Mouse (Mus musculus) kidney, embryonic 16.5 days (tissue): Measurements from ENCODE around the gene Gm21974. TPM values are rescaled to one million over a fixed set of nuclear protein-coding genes. Genes with fewer than 3 reads are reported as not detected.
"Not testable (repeated sequence)": the region's sequence is repeated elsewhere in the genome, so short reads cannot be mapped to it uniquely, and the experiment has no call there.

ENCODE experiments used
- ATAC-seq: fragments of 200-750 bp; cut with Nextera tagmentation; 2 replicates; pipeline ENCODE4 v1.8.0; 2017; ENCODE audit warnings: moderate TSS enrichment; ENCODE audit not compliant: low FRiP score, low TSS enrichment
- H3K27ac ChIP-seq: fragments of 300-500 bp; sonication (generic); 2 replicates; pipeline ENCODE4 v1.5.1; 2014; ENCODE audit warnings: low read length
- H3K27me3 ChIP-seq: fragments of 300-500 bp; sonication (generic); 2 replicates; pipeline ENCODE4 v1.6.1; 2014; ENCODE audit warnings: low read length, control low read depth, mixed read lengths; ENCODE audit not compliant: insufficient read depth
- H3K36me3 ChIP-seq: fragments of 300-500 bp; sonication (generic); 2 replicates; pipeline ENCODE4 v1.6.1; 2014; ENCODE audit warnings: low read length, control low read depth, mixed read lengths; ENCODE audit not compliant: insufficient read depth
- H3K4me1 ChIP-seq: fragments of 300-500 bp; sonication (generic); 2 replicates; pipeline ENCODE4 v1.6.1; 2014; ENCODE audit warnings: low read length, control low read depth, mixed read lengths; ENCODE audit not compliant: insufficient read depth
- H3K4me2 ChIP-seq: fragments of 300-500 bp; sonication (generic); replicated peaks from 2 replicates; pipeline ENCODE4 v1.6.1; 2014; ENCODE audit warnings: low read depth, low read length
- H3K4me3 ChIP-seq: fragments of 300-500 bp; sonication (generic); 2 replicates; pipeline ENCODE4 v1.5.1; 2014; ENCODE audit warnings: mild to moderate bottlenecking, low read length
- H3K9ac ChIP-seq: fragments of 300-500 bp; sonication (generic); replicated peaks from 2 replicates; pipeline ENCODE4 v1.6.1; 2014; ENCODE audit warnings: low read length
- H3K9me3 ChIP-seq: fragments of 300-500 bp; sonication (generic); 2 replicates; pipeline ENCODE4 v1.6.1; 2016; ENCODE audit warnings: low read length, control low read depth
- WGBS: fragments of 180-500 bp; shearing (Covaris S2); extraction: QIAGEN DNeasy Blood & Tissue Kit; methylation state at CpG from one replicate; pipeline ENCODE4 v1.1.7; 2014; 5-methylcytosine and 5-hydroxymethylcytosine counted together
- polyA plus RNA-seq: library from polyadenylated mRNA; unstranded; fragments of >200 nt; fragmentation: Nextera tagmentation; extraction: Ambion mirVana; gene quantifications from 2 replicates; pipeline ENCODE4 v1.2.1, GENCODE M21; 2015

Gene Gm21974
- polyA plus RNA-seq, 1 experiment from 2014 or later = not detected

GRCm38 (mm10) chr7:127898179-127898956 is 3.1 kb upstream of the Gm21974 start:
- 39% methylated on average over 10 of the region's 10 CpGs for WGBS
- Histone ChIP-seq H3K36me3 (no peaks in the 10 kb centered on the region), H3K27me3 (no peaks in the 10 kb centered on the region), H3K4me1 (peaks cover 11% of the 10 kb centered on the region), H3K9me3 (no peaks in the 10 kb centered on the region), H3K4me2 (no peak overlapping the region), H3K27ac (no peak overlapping the region), H3K9ac (no peak overlapping the region), H3K4me3 (no peak overlapping the region)
- no peak for ATAC-seq

- no peak overlapping the region for H3K27ac ChIP-seq
- no peak overlapping the region for H3K4me2 ChIP-seq
- no peaks in the 10 kb centered on the region for H3K27me3 ChIP-seq
- WGBS = 92% methylated on average over 7 of the region's 7 CpGs
- no peak overlapping the region for H3K4me3 ChIP-seq
- peaks cover 11% of the 10 kb centered on the region for H3K4me1 ChIP-seq
- no peak overlapping the region for H3K9ac ChIP-seq
- H3K9me3 ChIP-seq = no peaks in the 10 kb centered on the region
- ATAC-seq = no peak
- H3K36me3 ChIP-seq = peaks cover 2% of the 10 kb centered on the region
These were observed 2.3 kb upstream of the Gm21974 start for GRCm38 (mm10) chr7:127897542-127897941.

GRCm38 (mm10) chr7:127896384-127896783 is 1.1 kb upstream of the Gm21974 start:
- Histone ChIP-seq H3K27me3 (no peaks in the 10 kb centered on the region), H3K4me3 (no peak overlapping the region), H3K27ac (no peak overlapping the region), H3K4me2 (no peak overlapping the region), H3K4me1 (peaks cover 11% of the 10 kb centered on the region), H3K9me3 (no peaks in the 10 kb centered on the region), H3K9ac (no peak overlapping the region), H3K36me3 (peaks cover 4% of the 10 kb centered on the region)
- no peak for ATAC-seq
- 68% methylated on average over 13 of the region's 13 CpGs for WGBS

GRCm38 (mm10) chr7:127895891-127896290 is 637 bp upstream of the Gm21974 start:
- not testable (repeated sequence) for H3K9ac ChIP-seq, H3K27ac ChIP-seq, H3K9me3 ChIP-seq, H3K27me3 ChIP-seq, H3K36me3 ChIP-seq
- ATAC-seq = peak; percentile 5; the same call in 1 of the 2 replicates
- Histone ChIP-seq H3K4me2 (peak overlapping the region; percentile 85), H3K4me3 (peak overlapping the region; percentile 76; the same call in 1 of the 2 replicates), H3K4me1 (peaks cover 11% of the 10 kb centered on the region)
- 72% methylated on average over 7 of the region's 7 CpGs for WGBS

GRCm38 (mm10) chr7:127894480-127894879 is 774 bp downstream of the Gm21974 start:
- Histone ChIP-seq H3K4me3 (peak overlapping the region; percentile 76), H3K4me2 (peak overlapping the region; percentile 85), H3K4me1 (peaks cover 11% of the 10 kb centered on the region), H3K9me3 (no peaks in the 10 kb centered on the region), H3K27ac (no peak overlapping the region), H3K9ac (peak overlapping the region; percentile 81), H3K27me3 (no peaks in the 10 kb centered on the region), H3K36me3 (peaks cover 4% of the 10 kb centered on the region)
- ATAC-seq = no peak
- 61% methylated on average over 5 of the region's 5 CpGs for WGBS

GRCm38 (mm10) chr7:127890798-127891197 is 4.5 kb downstream of the Gm21974 start, which contains the start of gene Prss53:
TSS of gene Prss53 (minus strand) at chr7:127890970.
- H3K27me3 ChIP-seq = no peaks in the 10 kb centered on the region
- no peak within 1 kb of the TSS for H3K27ac ChIP-seq
- H3K4me2 ChIP-seq = no peak within 1 kb of the TSS
- peaks cover 30% of the 10 kb centered on the region for H3K36me3 ChIP-seq
- WGBS = 29% methylated on average over 4 of the region's 4 CpGs
- peaks cover 11% of the 10 kb centered on the region for H3K4me1 ChIP-seq
- H3K9me3 ChIP-seq = no peaks in the 10 kb centered on the region
- no peak within 1 kb of the TSS for H3K9ac ChIP-seq
- no peak for ATAC-seq
- H3K4me3 ChIP-seq = no peak within 1 kb of the TSS

GRCm38 (mm10) chr7:127888821-127889220 is 6.4 kb downstream of the Gm21974 start:
- H3K27ac ChIP-seq = no peak overlapping the region
- peaks cover 44% of the 10 kb centered on the region for H3K36me3 ChIP-seq
- H3K9me3 ChIP-seq = no peaks in the 10 kb centered on the region
- H3K4me2 ChIP-seq = no peak overlapping the region
- no peak overlapping the region for H3K9ac ChIP-seq
- no peaks in the 10 kb centered on the region for H3K27me3 ChIP-seq
- H3K4me1 ChIP-seq = peaks cover 3% of the 10 kb centered on the region
- WGBS = 62% methylated on average over 3 of the region's 3 CpGs
- no peak overlapping the region for H3K4me3 ChIP-seq
- no peak for ATAC-seq

- no peak for ATAC-seq
- peaks cover 6% of the 10 kb centered on the region for H3K4me1 ChIP-seq
- H3K27ac ChIP-seq = no peak overlapping the region
- H3K36me3 ChIP-seq = peaks cover 55% of the 10 kb centered on the region
- no peaks in the 10 kb centered on the region for H3K9me3 ChIP-seq
- no peak overlapping the region for H3K4me3 ChIP-seq
- WGBS = 80% methylated on average over 3 of the region's 3 CpGs
- no peaks in the 10 kb centered on the region for H3K27me3 ChIP-seq
- no peak overlapping the region for H3K4me2 ChIP-seq
- H3K9ac ChIP-seq = no peak overlapping the region
These were observed 7.5 kb downstream of the Gm21974 start for GRCm38 (mm10) chr7:127887781-127888180.

GRCm38 (mm10) chr7:127887191-127887590 is 8.1 kb downstream of the Gm21974 start:
- WGBS = 89% methylated on average over 8 of the region's 8 CpGs
- H3K4me1 ChIP-seq = peaks cover 6% of the 10 kb centered on the region
- H3K27me3 ChIP-seq = no peaks in the 10 kb centered on the region
- no peak overlapping the region for H3K4me2 ChIP-seq
- H3K4me3 ChIP-seq = no peak overlapping the region
- no peak overlapping the region for H3K27ac ChIP-seq
- no peak overlapping the region for H3K9ac ChIP-seq
- no peak for ATAC-seq
- peaks cover 57% of the 10 kb centered on the region for H3K36me3 ChIP-seq
- H3K9me3 ChIP-seq = no peaks in the 10 kb centered on the region

- Histone ChIP-seq H3K36me3 (peaks cover 63% of the 10 kb centered on the region), H3K27ac (no peak overlapping the region), H3K4me1 (peaks cover 6% of the 10 kb centered on the region), H3K4me2 (no peak overlapping the region), H3K9ac (no peak overlapping the region), H3K9me3 (no peaks in the 10 kb centered on the region), H3K27me3 (no peaks in the 10 kb centered on the region), H3K4me3 (no peak overlapping the region)
- ATAC-seq = no peak
- WGBS = 90% methylated on average over 6 of the region's 6 CpGs
These were observed 8.7 kb downstream of the Gm21974 start for GRCm38 (mm10) chr7:127886551-127886950.
